Mouse (Mus musculus) midbrain, embryonic 15.5 days (tissue): Measurements from ENCODE around the gene Gm20388. TPM values are rescaled to one million over a fixed set of nuclear protein-coding genes. Genes with fewer than 3 reads are reported as not detected.

Source experiments
- ATAC-seq: fragments of 200-750 bp; cut with Nextera tagmentation; replicated peaks from 2 replicates; pipeline ENCODE4 v1.8.0; 2017; ENCODE audit warnings: moderate TSS enrichment
- H3K27ac ChIP-seq: fragments of 300-500 bp; sonication (generic); 2 replicates; pipeline ENCODE4 v1.5.1; 2015; ENCODE audit warnings: mild to moderate bottlenecking, inconsistent platforms
- H3K27me3 ChIP-seq: fragments of 300-500 bp; sonication (generic); replicated peaks from 2 replicates; pipeline ENCODE4 v1.6.1; 2015; ENCODE audit warnings: inconsistent platforms
- H3K36me3 ChIP-seq: fragments of 300-500 bp; sonication (generic); replicated peaks from 2 replicates; pipeline ENCODE4 v1.6.1; 2015; ENCODE audit warnings: inconsistent platforms
- H3K4me1 ChIP-seq: fragments of 300-500 bp; sonication (generic); 2 replicates; pipeline ENCODE4 v1.6.1; 2015; ENCODE audit warnings: inconsistent platforms
- H3K4me2 ChIP-seq: fragments of 300-500 bp; sonication (generic); 2 replicates; pipeline ENCODE4 v1.6.1; 2015; ENCODE audit warnings: inconsistent platforms, mild to moderate bottlenecking, moderate library complexity
- H3K4me3 ChIP-seq: fragments of 300-500 bp; sonication (generic); 2 replicates; pipeline ENCODE4 v1.5.1; 2015; ENCODE audit warnings: mild to moderate bottlenecking, inconsistent platforms
- H3K9ac ChIP-seq: fragments of 300-500 bp; sonication (generic); 2 replicates; pipeline ENCODE4 v1.6.1; 2015; ENCODE audit warnings: mild to moderate bottlenecking, inconsistent platforms
- H3K9me3 ChIP-seq: fragments of 300-500 bp; sonication (generic); 2 replicates; pipeline ENCODE4 v1.6.1; 2016; ENCODE audit warnings: inconsistent platforms
- WGBS: fragments of 180-500 bp; shearing (Covaris S2); methylation state at CpG from one replicate; pipeline ENCODE4 v1.1.7; 2015; ENCODE audit warnings: mixed read lengths; 5-methylcytosine and 5-hydroxymethylcytosine counted together
- polyA plus RNA-seq: library from polyadenylated mRNA; unstranded; fragments of >200 nt; fragmentation: Nextera tagmentation; extraction: Ambion mirVana; gene quantifications from 2 replicates; pipeline ENCODE4 v1.2.1, GENCODE M21; 2015

Gene Gm20388
- polyA plus RNA-seq, 1 experiment from 2014 or later: 5.6 TPM

DNA sequence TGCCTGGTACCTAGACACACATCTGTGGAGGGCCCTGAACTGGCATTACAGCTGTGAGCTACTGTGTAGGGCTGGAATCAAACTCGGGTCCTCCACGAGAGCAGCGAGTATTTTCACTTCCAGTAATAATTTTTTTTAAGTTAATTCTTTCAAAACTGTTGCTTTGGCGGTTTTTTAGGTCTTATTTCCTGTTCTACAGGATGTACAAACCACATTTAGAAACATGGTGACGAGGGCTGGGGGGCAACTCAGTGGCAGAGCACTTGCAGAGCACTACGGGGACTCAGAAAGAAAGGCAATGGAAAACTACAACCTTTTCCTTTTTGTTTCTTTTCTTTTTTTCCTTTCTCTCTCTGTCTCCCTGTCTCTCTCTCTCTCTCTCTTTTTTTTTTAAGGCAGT is 3123.5 kb downstream of the Gm20388 start:
- peaks cover 15% of the 10 kb centered on the region for H3K4me1 ChIP-seq
- no peak for ATAC-seq
- no peak overlapping the region for H3K4me2 ChIP-seq
- H3K9me3 ChIP-seq: no peaks in the 10 kb centered on the region
- H3K27me3 ChIP-seq: no peaks in the 10 kb centered on the region
- H3K9ac ChIP-seq: no peak overlapping the region
- 89% methylated on average over 6 of the region's 6 CpGs for WGBS
- H3K36me3 ChIP-seq: no peaks in the 10 kb centered on the region
- H3K27ac ChIP-seq: no peak overlapping the region
- H3K4me3 ChIP-seq: no peak overlapping the region

- ATAC-seq: no peak
- Histone ChIP-seq H3K27ac (no peak overlapping the region), H3K9me3 (no peaks in the 10 kb centered on the region), H3K36me3 (no peaks in the 10 kb centered on the region), H3K4me1 (peaks cover 33% of the 10 kb centered on the region), H3K4me3 (no peak overlapping the region), H3K27me3 (no peaks in the 10 kb centered on the region), H3K4me2 (no peak overlapping the region), H3K9ac (no peak overlapping the region)
- 64% methylated on average over 3 of the region's 3 CpGs for WGBS
Measured at GRCm38 (mm10) chr8:123036956-123037355, 3126.3 kb downstream of the Gm20388 start.

GRCm38 (mm10) chr8:123037487-123037886 is 3126.8 kb downstream of the Gm20388 start:
- Histone ChIP-seq H3K4me3 (no peak overlapping the region), H3K9me3 (no peaks in the 10 kb centered on the region), H3K4me2 (no peak overlapping the region), H3K27ac (no peak overlapping the region), H3K36me3 (no peaks in the 10 kb centered on the region), H3K27me3 (no peaks in the 10 kb centered on the region), H3K9ac (no peak overlapping the region), H3K4me1 (peaks cover 33% of the 10 kb centered on the region)
- WGBS: 88% methylated on average over 11 of the region's 11 CpGs
- ATAC-seq: no peak

DNA sequence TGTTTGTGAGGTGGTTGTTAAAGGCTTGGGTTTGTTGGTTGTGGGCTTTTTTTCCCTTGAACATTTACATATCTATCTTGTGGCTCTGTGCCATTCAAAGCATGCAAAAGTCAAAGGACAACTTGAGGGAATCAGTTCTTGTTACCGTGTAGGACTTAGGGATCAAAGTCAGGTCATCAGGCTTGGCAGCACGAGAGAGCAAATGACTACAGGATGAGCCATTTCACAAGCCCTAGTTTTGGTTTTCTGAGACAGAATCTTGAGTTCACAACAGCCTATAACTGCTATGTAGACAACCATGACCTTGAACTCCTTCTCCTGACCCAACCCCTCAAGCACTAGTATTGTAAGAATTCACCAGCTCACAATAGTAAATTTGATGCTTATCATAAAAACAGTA is 3127.7 kb downstream of the Gm20388 start:
- H3K36me3 ChIP-seq: no peaks in the 10 kb centered on the region
- WGBS: 64% methylated on average over 2 of the region's 2 CpGs
- H3K9me3 ChIP-seq: no peaks in the 10 kb centered on the region
- no peak overlapping the region for H3K4me3 ChIP-seq
- no peaks in the 10 kb centered on the region for H3K27me3 ChIP-seq
- H3K27ac ChIP-seq: no peak overlapping the region
- no peak overlapping the region for H3K9ac ChIP-seq
- H3K4me2 ChIP-seq: no peak overlapping the region
- H3K4me1 ChIP-seq: peaks cover 37% of the 10 kb centered on the region
- ATAC-seq: no peak

GRCm38 (mm10) chr8:123039376-123040109 is 3128.9 kb downstream of the Gm20388 start:
- Histone ChIP-seq H3K9me3 (no peaks in the 10 kb centered on the region), H3K4me2 (peak overlapping the region; percentile 70), H3K9ac (0 out of 2 replicates have a peak overlapping the region, but pooled peaks have one; percentile 7), H3K27me3 (no peaks in the 10 kb centered on the region), H3K36me3 (no peaks in the 10 kb centered on the region), H3K27ac (peak overlapping the region; percentile 95), H3K4me1 (peaks cover 46% of the 10 kb centered on the region), H3K4me3 (peak overlapping the region; percentile 93; the same call in 1 of the 2 replicates)
- ATAC-seq: no peak
- WGBS: 24% methylated on average over 11 of the region's 11 CpGs

GRCm38 (mm10) chr8:123040110-123040650 is 3129.5 kb downstream of the Gm20388 start:
- H3K4me1 ChIP-seq: peaks cover 45% of the 10 kb centered on the region

GRCm38 (mm10) chr8:123041008-123041773 is 3130.6 kb downstream of the Gm20388 start:
- Histone ChIP-seq H3K4me1 (peaks cover 44% of the 10 kb centered on the region), H3K4me2 (peak overlapping the region; percentile 70), H3K27me3 (no peaks in the 10 kb centered on the region), H3K36me3 (no peaks in the 10 kb centered on the region; the same call in 1 of the 2 replicates), H3K4me3 (peak overlapping the region; percentile 93), H3K9ac (peak overlapping the region; percentile 98), H3K9me3 (no peaks in the 10 kb centered on the region), H3K27ac (peak overlapping the region; percentile 95)
- WGBS: 0% methylated on average over 58 of the region's 71 CpGs
- ATAC-seq: peak; percentile 3; the same call in 1 of the 2 replicates

More at GRCm38 (mm10) chr8:123040110-123040650, 3129.5 kb downstream of the Gm20388 start:
- no peak for ATAC-seq
- 3% methylated on average over 4 of the region's 4 CpGs for WGBS
- peak overlapping the region; percentile 70 for H3K4me2 ChIP-seq
- no peaks in the 10 kb centered on the region for H3K27me3 ChIP-seq
- peak overlapping the region; percentile 93 for H3K4me3 ChIP-seq
- no peaks in the 10 kb centered on the region for H3K9me3 ChIP-seq
- no peaks in the 10 kb centered on the region for H3K36me3 ChIP-seq
- H3K27ac ChIP-seq: peak overlapping the region; percentile 95
- peak overlapping the region; percentile 7; the same call in 1 of the 2 replicates for H3K9ac ChIP-seq

- H3K36me3 ChIP-seq: no peaks in the 10 kb centered on the region; the same call in 1 of the 2 replicates
- H3K4me1 ChIP-seq: peaks cover 42% of the 10 kb centered on the region
- no peaks in the 10 kb centered on the region for H3K27me3 ChIP-seq
- H3K27ac ChIP-seq: peak overlapping the region; percentile 95
- peak; percentile 7; the same call in 1 of the 2 replicates for ATAC-seq
- H3K9me3 ChIP-seq: no peaks in the 10 kb centered on the region
- WGBS: under 1% methylated on average over 55 of the region's 60 CpGs
- H3K4me2 ChIP-seq: peak overlapping the region; percentile 70
- H3K4me3 ChIP-seq: peak overlapping the region; percentile 93
- peak overlapping the region; percentile 98 for H3K9ac ChIP-seq
Measured at GRCm38 (mm10) chr8:123041774-123042105, 3131.1 kb downstream of the Gm20388 start.

DNA sequence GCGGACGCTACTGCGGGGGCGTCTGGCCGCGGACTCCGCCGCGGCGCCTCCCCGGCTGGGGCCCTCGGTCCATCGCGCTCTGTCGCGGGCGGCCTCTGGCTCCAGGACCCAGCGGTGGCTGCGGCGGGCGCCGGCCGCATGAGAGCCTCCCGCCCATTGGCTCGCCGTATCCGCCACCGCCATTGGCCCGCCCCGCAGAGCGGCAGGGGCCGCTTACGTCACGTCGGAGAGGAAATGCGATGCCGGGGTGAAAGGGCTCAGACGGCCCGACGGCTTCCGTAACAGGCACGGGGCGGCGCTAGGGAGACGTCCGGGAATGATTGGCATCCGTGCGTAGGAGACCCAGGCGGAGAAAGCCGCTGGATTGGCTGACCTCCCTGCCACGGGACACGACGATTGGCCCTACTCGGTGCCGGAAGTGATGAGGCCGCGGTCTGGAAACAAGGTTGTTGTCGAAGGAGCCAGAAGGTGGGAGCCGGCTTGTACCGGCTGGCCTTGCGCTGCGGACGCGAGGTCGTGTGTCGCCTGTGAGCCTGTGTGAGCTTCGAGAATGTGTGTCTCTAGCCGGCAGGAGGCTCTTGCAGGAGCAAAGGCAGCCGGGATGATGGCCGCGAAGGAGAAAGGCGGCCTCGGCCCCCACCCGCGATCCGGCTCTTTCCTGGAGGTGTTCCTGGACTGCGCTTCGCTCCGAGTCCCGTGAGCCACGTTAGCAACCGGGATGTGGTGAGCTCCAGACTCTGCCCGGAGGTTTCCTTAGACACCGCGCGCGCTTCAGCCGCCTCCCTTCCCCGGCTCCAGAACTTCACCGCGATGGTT is 3131.7 kb downstream of the Gm20388 start, which contains the start of gene Ankrd11:
Gene Ankrd11, minus strand, starts transcription at position 120 of the 816 bp plus-strand sequence.
- Histone ChIP-seq H3K4me2 (peak within 1 kb of the TSS; percentile 70), H3K36me3 (no peaks in the 10 kb centered on the region; the same call in 1 of the 2 replicates), H3K9me3 (no peaks in the 10 kb centered on the region), H3K9ac (peak within 1 kb of the TSS; percentile 98), H3K4me1 (peaks cover 41% of the 10 kb centered on the region), H3K27me3 (no peaks in the 10 kb centered on the region), H3K27ac (peak within 1 kb of the TSS; percentile 95), H3K4me3 (peak within 1 kb of the TSS; percentile 93)
- peak; percentile 99 for ATAC-seq
- WGBS: under 1% methylated on average over 86 of the region's 91 CpGs

- Histone ChIP-seq H3K27ac (peak overlapping the region; percentile 95), H3K4me1 (peaks cover 41% of the 10 kb centered on the region), H3K27me3 (no peaks in the 10 kb centered on the region), H3K9ac (peak overlapping the region; percentile 89), H3K9me3 (no peaks in the 10 kb centered on the region), H3K4me2 (peak overlapping the region; percentile 66), H3K4me3 (peak overlapping the region; percentile 93), H3K36me3 (no peaks in the 10 kb centered on the region; the same call in 1 of the 2 replicates)
- 24% methylated on average over 22 of the region's 22 CpGs for WGBS
- no peak for ATAC-seq
Measured at GRCm38 (mm10) chr8:123042974-123043625, 3132.5 kb downstream of the Gm20388 start.

GRCm38 (mm10) chr8:123043941-123044340 is 3133.3 kb downstream of the Gm20388 start:
- H3K27ac ChIP-seq: no peak overlapping the region
- 84% methylated on average over 3 of the region's 3 CpGs for WGBS
- H3K4me1 ChIP-seq: peaks cover 35% of the 10 kb centered on the region
- no peaks in the 10 kb centered on the region for H3K27me3 ChIP-seq
- H3K4me3 ChIP-seq: no peak overlapping the region
- no peaks in the 10 kb centered on the region for H3K9me3 ChIP-seq
- no peak for ATAC-seq
- no peak overlapping the region for H3K9ac ChIP-seq
- H3K36me3 ChIP-seq: no peaks in the 10 kb centered on the region; the same call in 1 of the 2 replicates
- H3K4me2 ChIP-seq: no peak overlapping the region
